Mouse (Mus musculus) small intestine, adult 2 months (tissue): ENCODE measurements around the gene Ext2.

ENCODE experiments used
- CTCF ChIP-seq: fragments of 200-500 bp; IDR thresholded peaks from 2 replicates; pipeline ENCODE4 v1.5.1; 2012; ENCODE audit warnings: low read depth, mild to moderate bottlenecking, control low read depth, inconsistent platforms, low read length, moderate library complexity, mixed read lengths; ENCODE audit not compliant: insufficient replicate concordance, insufficient read length; ENCODE audit errors: extremely low read depth
- POLR2A ChIP-seq: fragments of 200-500 bp; IDR thresholded peaks from 2 replicates; pipeline ENCODE4 v1.6.1; 2012; ENCODE audit warnings: low read depth, mild to moderate bottlenecking, control low read depth, inconsistent platforms, low read length, moderate library complexity

DNA sequence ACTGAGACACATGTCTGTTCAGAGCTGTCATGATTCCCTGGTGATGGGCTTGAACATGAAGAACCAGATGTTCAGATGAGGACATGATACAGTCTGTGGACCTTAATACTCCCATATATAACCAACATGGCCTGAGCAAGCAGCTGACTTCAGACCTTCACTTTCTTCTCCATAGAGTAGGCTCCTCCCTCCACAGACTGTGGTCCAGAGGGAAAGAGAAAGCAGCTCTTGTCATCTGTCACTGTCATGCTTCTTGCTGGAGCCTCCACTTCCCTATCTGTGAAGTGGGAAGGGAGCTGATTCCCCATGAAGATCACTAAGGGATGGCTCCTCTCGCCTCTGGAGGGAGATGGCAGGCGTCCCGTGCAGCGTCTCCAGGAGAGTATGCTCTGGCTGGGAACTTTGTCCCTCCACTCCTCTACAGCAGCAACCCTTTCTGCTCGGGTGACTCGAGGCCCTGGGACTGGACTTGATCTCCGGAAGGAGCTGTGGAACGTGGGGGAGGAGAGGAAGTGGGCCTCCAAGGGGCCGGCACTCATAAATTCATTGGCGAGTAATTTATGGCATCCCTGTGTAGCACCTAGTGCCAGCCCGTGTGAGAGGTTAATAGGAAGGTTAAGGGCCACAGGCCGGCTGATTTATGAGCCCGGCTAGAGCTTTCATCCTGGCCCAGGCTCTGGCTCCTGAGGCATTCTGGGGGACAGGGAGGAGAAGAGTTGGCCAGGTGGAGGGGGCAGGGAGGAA is 197.5 kb downstream of the Ext2 start:
- TF ChIP-seq POLR2A (no peak), CTCF (no peak)
